Mouse (Mus musculus) hematopoietic stem cell, adult 5-6 weeks (primary cell): Measurements from ENCODE around the gene Wwox. TPM values are rescaled to one million over a fixed set of nuclear protein-coding genes. Genes with fewer than 3 reads are reported as not detected.

Experiments
- ATAC-seq, 2 experiments: fragments of 125-278 bp in 1 of 2; replicated peaks in 1 of 2; 2 replicates each; pipeline ENCODE4 v1.8.0; 2016 to 2017; ENCODE audit warnings: inconsistent platforms in 2 of 2, mild to moderate bottlenecking in 2 of 2, moderate number of reproducible peaks in 2 of 2, low read depth in 1 of 2, moderate TSS enrichment in 1 of 2; ENCODE audit not compliant: low FRiP score in 2 of 2, poor library complexity in 2 of 2, severe bottlenecking in 2 of 2, insufficient read depth in 1 of 2, low TSS enrichment in 1 of 2
- total RNA-seq: library from RNA; stranded (forward); fragments of 172-1452, 232-1000 nt; gene quantifications from 2 replicates; pipeline ENCODE4 v1.2.3, GENCODE M21; 2017

Gene Wwox
- total RNA-seq, 1 experiment from 2014 or later = 15.0 TPM

GRCm38 (mm10) chr8:114779002-114779401 lies 339.5 kb downstream of the Wwox start:
- no peak for ATAC-seq

- no peak for ATAC-seq
Observed at GRCm38 (mm10) chr8:114783321-114783720, 343.9 kb downstream of the Wwox start.

- no peak for ATAC-seq
Observed at GRCm38 (mm10) chr8:114785834-114786233, 346.4 kb downstream of the Wwox start.

- ATAC-seq = no peak
Observed at GRCm38 (mm10) chr8:114789616-114790015, 350.2 kb downstream of the Wwox start.

- ATAC-seq = no peak
Observed at GRCm38 (mm10) chr8:114790754-114791153, 351.3 kb downstream of the Wwox start.

- no peak for ATAC-seq
Observed at GRCm38 (mm10) chr8:114793682-114794081, 354.2 kb downstream of the Wwox start.

- peak; percentile 35 to 46 for ATAC-seq
Observed at GRCm38 (mm10) chr8:114801428-114802134, 362.1 kb downstream of the Wwox start.

GRCm38 (mm10) chr8:114803113-114803512 lies 363.7 kb downstream of the Wwox start:
- ATAC-seq = peak; percentile 30 to 43; a peak in 3 of 4 replicates

GRCm38 (mm10) chr8:114806826-114807420 lies 367.5 kb downstream of the Wwox start:
- ATAC-seq = no peak

GRCm38 (mm10) chr8:114807676-114808426 lies 368.4 kb downstream of the Wwox start:
- ATAC-seq = no peak

GRCm38 (mm10) chr8:114810470-114810869 lies 371.0 kb downstream of the Wwox start:
- peak; percentile 41 to 70 for ATAC-seq

- no peak for ATAC-seq
Observed at GRCm38 (mm10) chr8:114813830-114814229, 374.4 kb downstream of the Wwox start.

GRCm38 (mm10) chr8:114814769-114815736 lies 375.6 kb downstream of the Wwox start:
- ATAC-seq = peak; percentile 79 to 81

GRCm38 (mm10) chr8:114816343-114816742 lies 376.9 kb downstream of the Wwox start:
- 0 out of 4 replicates have a peak, but pooled peaks of 1 of the 2 experiments have one; percentile 8 for ATAC-seq

GRCm38 (mm10) chr8:114816949-114817348 lies 377.5 kb downstream of the Wwox start:
- no peak for ATAC-seq

GRCm38 (mm10) chr8:114821543-114821942 lies 382.1 kb downstream of the Wwox start:
- ATAC-seq = no peak

- ATAC-seq = no peak
Observed at GRCm38 (mm10) chr8:114825460-114825859, 386.0 kb downstream of the Wwox start.
